Mouse (Mus musculus): ENCODE measurements around the gene Tns2.

Tns2 gene

GRCm38 (mm10) chr15:102092222-102092621 is 8.0 kb upstream of the Tns2 start:
- DNase-seq (ENCODE audit: low spot score) = no peak

- no peak for DNase-seq (ENCODE audit: low spot score)
Measured at GRCm38 (mm10) chr15:102094157-102094556, 6.1 kb upstream of the Tns2 start.

- DNase-seq (ENCODE audit: low spot score) = no peak
Measured at GRCm38 (mm10) chr15:102094988-102095387, 5.2 kb upstream of the Tns2 start.

GRCm38 (mm10) chr15:102097147-102097915 is 2.9 kb upstream of the Tns2 start:
- no peak for DNase-seq (ENCODE audit: low spot score)

GRCm38 (mm10) chr15:102097991-102098555 is 2.1 kb upstream of the Tns2 start:
- DNase-seq (ENCODE audit: low spot score) = no peak

GRCm38 (mm10) chr15:102099260-102099659 is 953 bp upstream of the Tns2 start:
- DNase-seq (ENCODE audit: low spot score) = no peak

- DNase-seq (ENCODE audit: low spot score) = no peak
Measured at GRCm38 (mm10) chr15:102099771-102100160, 447 bp upstream of the Tns2 start.

GRCm38 (mm10) chr15:102100996-102101671 is 921 bp downstream of the Tns2 start:
- DNase-seq (ENCODE audit: low spot score) = no peak

GRCm38 (mm10) chr15:102101672-102102541 is 1.7 kb downstream of the Tns2 start:
- no peak for DNase-seq (ENCODE audit: low spot score)

GRCm38 (mm10) chr15:102102548-102103121 is 2.4 kb downstream of the Tns2 start:
- no peak for DNase-seq (ENCODE audit: low spot score)

- DNase-seq (ENCODE audit: low spot score) = no peak
Measured at GRCm38 (mm10) chr15:102103371-102103946, 3.2 kb downstream of the Tns2 start.

- DNase-seq (ENCODE audit: low spot score) = no peak
Measured at GRCm38 (mm10) chr15:102103947-102104555, 3.8 kb downstream of the Tns2 start.

- no peak for DNase-seq (ENCODE audit: low spot score)
Measured at GRCm38 (mm10) chr15:102105360-102105759, 5.1 kb downstream of the Tns2 start.

GRCm38 (mm10) chr15:102105764-102106730 is 5.8 kb downstream of the Tns2 start:
- no peak for DNase-seq (ENCODE audit: low spot score)

GRCm38 (mm10) chr15:102106754-102107456 is 6.7 kb downstream of the Tns2 start:
- DNase-seq (ENCODE audit: low spot score) = no peak

GRCm38 (mm10) chr15:102107689-102108573 is 7.7 kb downstream of the Tns2 start:
- peak; percentile 77 for DNase-seq (ENCODE audit: low spot score)

GRCm38 (mm10) chr15:102108651-102109525 is 8.7 kb downstream of the Tns2 start:
- DNase-seq (ENCODE audit: low spot score) = peak; percentile 90
